Mouse (Mus musculus): ENCODE data around the gene Pdzk1ip1.

DNA sequence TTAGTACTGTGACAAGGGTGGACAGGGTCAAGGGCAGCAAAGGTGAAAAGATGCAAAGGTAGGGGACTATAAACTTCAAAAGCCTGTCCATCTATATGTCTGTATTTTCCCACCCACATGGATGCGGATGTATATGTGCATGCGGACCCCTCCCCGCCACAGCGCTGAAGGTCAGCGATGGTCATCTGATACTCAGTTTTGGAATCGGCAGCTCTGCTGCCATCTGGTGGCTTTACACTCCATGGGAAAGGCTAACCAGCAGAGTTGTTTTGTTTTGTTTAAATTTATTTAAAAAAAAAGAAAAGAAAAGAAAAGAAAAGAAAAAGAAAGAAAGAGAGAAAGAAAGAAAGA lies 8.6 kb downstream of the Pdzk1ip1 start:
- TF ChIP-seq POLR2A (IDR thresholded peaks at IDR 0.05; ENCODE audit: insufficient read length, low read depth): no peak
- no peak for TF ChIP-seq USF1 (IDR thresholded peaks at IDR 0.05; ENCODE audit: low read depth)
- no peak for TF ChIP-seq MYOD1 (IDR thresholded peaks at IDR 0.05; ENCODE audit: control insufficient read depth in 1 of 3, insufficient read length in 2 of 3, low read depth in 2 of 3)
- no peak for TF ChIP-seq POLR2AphosphoS2 (IDR thresholded peaks at IDR 0.05; ENCODE audit: insufficient read length, low read depth)
- TF ChIP-seq MAX (IDR thresholded peaks at IDR 0.05; ENCODE audit: low read depth): no peak
- TF ChIP-seq SRF (IDR thresholded peaks at IDR 0.05; ENCODE audit: control insufficient read depth, insufficient read length, low read depth): no peak
- TF ChIP-seq TCF12 (IDR thresholded peaks at IDR 0.05; ENCODE audit: insufficient read depth, poor library complexity, severe bottlenecking): no peak
- no peak for TF ChIP-seq CEBPB (IDR thresholded peaks at IDR 0.05; ENCODE audit: insufficient read depth, poor library complexity, severe bottlenecking)
- no peak for TF ChIP-seq TCF3 (IDR thresholded peaks at IDR 0.05; ENCODE audit: insufficient read length, low read depth)
- TF ChIP-seq MYOG (IDR thresholded peaks at IDR 0.05; ENCODE audit: control insufficient read depth in 1 of 3, insufficient read depth in 1 of 3, insufficient read length in 2 of 3, low read depth in 2 of 3): no peak
